Comparison of ENCODE assay signal across 26 mouse cellular contexts in the genomic region with DNA sequence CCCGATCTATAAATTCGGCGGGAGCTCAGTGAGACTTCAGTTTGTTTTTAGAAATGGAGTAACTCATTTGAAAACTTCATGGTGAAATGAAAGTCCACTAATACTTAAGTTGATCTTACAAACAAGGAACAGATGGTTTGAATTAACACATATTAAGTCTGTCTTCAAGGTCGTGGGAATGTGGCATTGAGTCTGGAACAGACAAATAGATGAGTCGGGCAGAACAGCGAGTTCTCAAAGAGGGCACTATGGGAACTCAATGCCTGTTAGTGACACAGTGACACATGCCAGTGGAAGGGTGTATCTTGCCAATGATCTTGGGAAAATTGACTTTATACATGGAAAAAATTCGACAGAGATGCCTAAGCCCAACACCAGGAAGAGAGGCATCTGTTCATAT.
DNase-seq lines count a peak whose midpoint lies in the region; ATAC-seq lines count a peak whose summit lies in the region.
"Had no signal": no experiment of that assay in that cellular context is flagged by ENCODE, and none has a peak within 500 bp of the region (broad histone marks: within the 10 kb centered on the region; RNA-seq: fewer than 3 reads in every experiment).

No protein-coding gene starts in this region.

- no peak overlapping the region for H3K4me3 ChIP-seq in midbrain, embryonic 10.5 days
- no peak overlapping the region for H3K4me3 ChIP-seq in midbrain, embryonic 16.5 days (ENCODE audit: low read depth, low read length)
- H3K4me3 ChIP-seq: embryonic facial prominence, embryonic 15.5 days; heart, embryonic 12.5 days; hindbrain, embryonic 10.5 days; hindbrain, embryonic 15.5 days; limb, embryonic 12.5 days; liver, embryonic 15.5 days; midbrain, embryonic 15.5 days had no signal

- H3K4me1 ChIP-seq in midbrain, embryonic 10.5 days: peaks cover 14% of the 10 kb centered on the region
- H3K4me1 ChIP-seq in midbrain, embryonic 16.5 days (ENCODE audit: control insufficient read depth, insufficient read depth, low read length): 0 out of 2 replicates have a peak, but pooled peaks cover 3% of the 10 kb centered on the region
- H3K4me1 ChIP-seq: heart, embryonic 12.5 days; liver, embryonic 15.5 days had no signal

- ATAC-seq in midbrain, embryonic 16.5 days: no peak
- ATAC-seq: forebrain, embryonic 14.5 days; inflammation-experienced regulatory T-cells, adult 6 months; midbrain, embryonic 15.5 days; Patski had no signal

- H3K27ac ChIP-seq in midbrain, embryonic 10.5 days (replicated peaks): no peak overlapping the region
- no peak overlapping the region for H3K27ac ChIP-seq in midbrain, embryonic 16.5 days (ENCODE audit: low read length)
- H3K27ac ChIP-seq: embryonic facial prominence, embryonic 15.5 days; hindbrain, embryonic 10.5 days; hindbrain, embryonic 15.5 days; kidney, postnatal 0 days; limb, embryonic 12.5 days; liver, embryonic 15.5 days; midbrain, embryonic 15.5 days had no signal

- H3K9me3 ChIP-seq in midbrain, embryonic 10.5 days (replicated peaks): 0 out of 2 replicates have a peak, but pooled peaks cover 5% of the 10 kb centered on the region
- H3K9me3 ChIP-seq in midbrain, embryonic 16.5 days (replicated peaks; ENCODE audit: control insufficient read depth, low read length, poor library complexity, severe bottlenecking): no peaks in the 10 kb centered on the region
- H3K9me3 ChIP-seq: embryonic facial prominence, embryonic 15.5 days; hindbrain, embryonic 15.5 days; liver, embryonic 15.5 days; midbrain, embryonic 15.5 days had no signal

- WGBS in midbrain, embryonic 10.5 days: 82% methylated on average over 7 of the region's 7 CpGs
- WGBS in midbrain, embryonic 16.5 days: 81% methylated on average over 7 of the region's 7 CpGs

- peaks cover 13% of the 10 kb centered on the region; the same call in 1 of the 2 replicates for H3K27me3 ChIP-seq in midbrain, embryonic 10.5 days (ENCODE audit: low read depth, poor library complexity, severe bottlenecking)
- no peaks in the 10 kb centered on the region for H3K27me3 ChIP-seq in midbrain, embryonic 16.5 days (ENCODE audit: control insufficient read depth, insufficient read depth, low read depth, low read length)
- H3K27me3 ChIP-seq: embryonic facial prominence, embryonic 15.5 days; hindbrain, embryonic 15.5 days; limb, embryonic 12.5 days; midbrain, embryonic 15.5 days; Patski had no signal

- no peaks in the 10 kb centered on the region for H3K36me3 ChIP-seq in midbrain, embryonic 10.5 days
- no peaks in the 10 kb centered on the region for H3K36me3 ChIP-seq in midbrain, embryonic 16.5 days (ENCODE audit: control insufficient read depth, insufficient read depth, low read length)
- H3K36me3 ChIP-seq: embryonic facial prominence, embryonic 15.5 days; heart, embryonic 12.5 days; hindbrain, embryonic 10.5 days; hindbrain, embryonic 15.5 days; limb, embryonic 12.5 days; liver, embryonic 15.5 days; midbrain, embryonic 15.5 days had no signal

- peak; percentile 66 for DNase-seq in heart, adult 11 months
- no peak for DNase-seq in heart, postnatal 4 days
- peak; percentile 8 for DNase-seq in midbrain, embryonic 10.5 days (ENCODE audit: low spot score)
- peak; percentile 66 for DNase-seq in lung, postnatal 25 days (ENCODE audit: low spot score)
- DNase-seq in kidney, postnatal 10 days: no peak
- no peak for DNase-seq in layer of hippocampus, adult 8-10 months (ENCODE audit: low spot score in 2 of 2)
- DNase-seq: adrenal gland, postnatal 10 days; cerebellum, adult 9-10 months; embryo, embryonic 11 days; gastrocnemius, postnatal 25 days; heart, adult 18-20 months; kidney, adult 2 months; right cerebral cortex, adult 18-20 months; spleen, adult 18-20 months had no signal

- no peak overlapping the region for H3K4me2 ChIP-seq in midbrain, embryonic 16.5 days (ENCODE audit: low read length)
- H3K4me2 ChIP-seq: embryonic facial prominence, embryonic 15.5 days; heart, embryonic 12.5 days; hindbrain, embryonic 15.5 days; limb, embryonic 12.5 days; liver, embryonic 15.5 days; midbrain, embryonic 15.5 days had no signal

- H3K9ac ChIP-seq in midbrain, embryonic 16.5 days (ENCODE audit: low read depth, low read length): no peak overlapping the region
- H3K9ac ChIP-seq: embryonic facial prominence, embryonic 15.5 days; heart, embryonic 12.5 days; hindbrain, embryonic 15.5 days; limb, embryonic 12.5 days; liver, embryonic 15.5 days; midbrain, embryonic 15.5 days had no signal

Comparison
In these comparisons a context has a peak if more than half of its experiments do, and no peak if none do; other contexts are left out.
1. DNase-seq: peak in heart, adult 11 months (single experiment), midbrain, embryonic 10.5 days (single experiment) and lung, postnatal 25 days (single experiment); none in heart, postnatal 4 days (single experiment), kidney, postnatal 10 days (single experiment) and layer of hippocampus, adult 8-10 months (0 of 2).